Mouse (Mus musculus) cerebellum, postnatal 10 days (tissue): ENCODE data around the gene Hist1h2af.
"Not testable (repeated sequence)": the region's sequence is repeated elsewhere in the genome, so short reads cannot be mapped to it uniquely, and the experiment has no call there.

Experiments
- DNase-seq, 2 experiments: peaks; one replicate each; pipeline ENCODE4 v3.0.0; 2021; ENCODE audit warnings: mixed read lengths in 2 of 2

The Hist1h2af gene

DNA sequence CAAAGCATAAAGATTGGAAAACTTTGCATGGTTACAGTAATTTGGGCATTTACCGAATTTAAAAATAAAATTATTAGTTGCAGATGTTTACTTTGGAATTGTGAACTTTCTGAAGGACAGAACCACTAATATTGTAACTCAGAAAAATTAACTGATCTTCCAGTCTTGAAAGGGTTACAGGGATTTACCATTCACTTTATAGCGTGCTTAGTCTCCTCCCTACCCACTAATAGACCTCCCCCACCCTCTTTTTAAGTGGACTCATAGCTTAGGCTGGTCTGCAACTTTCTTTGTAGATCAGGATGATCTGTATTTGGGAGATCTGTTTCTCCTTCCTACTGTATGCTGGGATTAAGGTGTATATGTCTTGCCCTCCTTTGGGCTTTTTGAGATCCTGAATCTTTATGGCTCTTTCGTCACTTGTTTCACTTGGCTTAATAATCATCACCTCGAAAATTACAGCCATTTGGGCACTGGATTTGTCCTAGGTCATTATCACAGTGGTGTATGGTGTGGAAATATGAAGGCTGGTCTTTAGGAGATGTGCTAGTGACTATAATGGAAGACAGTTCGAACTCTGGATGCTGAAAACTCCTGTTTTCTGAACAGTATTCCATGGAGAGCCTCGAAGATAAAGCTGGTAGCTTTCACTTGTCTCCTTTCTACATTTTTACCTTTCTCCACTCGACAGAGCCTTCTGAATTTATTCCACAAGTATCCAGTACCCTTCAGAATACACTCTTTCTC lies 2.5 kb downstream of the Hist1h2af start:
- DNase-seq = no peak

DNA sequence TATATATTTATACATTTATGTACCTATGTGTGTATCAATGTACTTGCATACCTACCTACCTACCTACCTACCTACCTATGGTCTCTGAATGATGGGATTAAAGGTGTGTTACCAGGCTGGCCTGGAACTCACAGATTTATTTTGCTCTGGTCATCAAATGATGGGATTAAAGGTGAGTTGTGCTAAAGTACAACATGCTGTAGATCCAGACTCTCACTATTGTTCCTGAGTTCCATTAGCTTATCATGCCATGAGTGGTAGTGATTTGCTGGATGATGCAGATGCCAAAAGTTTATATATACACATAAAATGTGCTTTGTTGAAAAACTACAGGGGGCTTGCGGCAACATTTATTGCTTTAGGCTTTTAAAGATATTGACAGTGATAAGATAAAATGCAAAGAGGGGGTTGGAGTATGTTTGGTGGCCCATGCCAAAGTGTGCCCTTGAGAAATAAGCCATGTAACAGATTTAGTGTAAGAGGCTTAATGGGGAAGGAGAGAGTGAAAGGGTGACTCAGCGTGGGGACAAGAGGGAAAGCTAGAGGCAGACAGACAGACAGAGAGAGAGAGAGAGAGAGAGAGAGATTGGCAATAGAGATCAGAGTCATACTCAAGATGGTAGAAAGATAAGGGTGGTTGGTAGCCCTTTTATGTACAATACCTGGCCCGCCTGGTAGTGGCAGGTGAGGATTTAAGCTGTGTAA lies 3.5 kb downstream of the Hist1h2af start:
- no peak for DNase-seq

DNA sequence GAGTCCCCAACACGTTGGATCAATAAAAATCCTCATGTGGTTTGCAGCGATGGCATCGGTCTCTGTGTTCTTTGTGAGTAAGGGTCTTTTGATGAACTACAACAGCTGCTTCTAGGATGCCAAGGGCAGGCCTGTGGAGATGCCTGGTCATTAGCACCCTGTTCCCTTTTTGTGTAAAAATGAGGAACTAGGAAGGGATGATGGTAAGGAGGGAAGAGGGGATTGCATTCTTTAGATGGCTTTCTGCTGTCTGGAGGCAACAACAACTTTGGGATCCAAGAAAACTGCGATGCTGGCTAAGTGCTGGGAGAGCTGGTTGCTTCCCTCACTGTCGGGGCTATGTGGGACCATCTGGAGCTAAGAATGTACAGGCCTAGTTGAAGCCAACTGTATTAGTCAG lies 4.5 kb downstream of the Hist1h2af start:
- DNase-seq = no peak

DNA sequence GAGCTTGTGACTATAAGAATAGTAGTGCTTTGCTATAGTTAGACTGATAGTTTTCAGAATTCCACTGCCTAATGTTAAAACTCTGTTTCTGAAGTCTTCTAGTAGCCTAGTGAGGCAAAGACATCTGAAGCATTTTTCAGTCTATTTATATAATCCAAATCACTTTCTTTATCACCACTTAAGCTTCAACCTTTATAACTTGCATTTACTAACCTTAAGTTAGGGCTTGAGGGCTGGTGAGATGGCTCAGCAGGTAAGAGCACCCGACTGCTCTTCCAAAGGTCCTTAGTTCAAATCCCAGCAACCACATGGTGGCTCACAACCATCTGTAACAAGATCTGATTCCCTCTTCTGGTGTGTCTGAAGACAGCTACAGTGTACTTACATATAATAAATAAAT lies 6.1 kb downstream of the Hist1h2af start:
- not testable (repeated sequence) for DNase-seq

DNA sequence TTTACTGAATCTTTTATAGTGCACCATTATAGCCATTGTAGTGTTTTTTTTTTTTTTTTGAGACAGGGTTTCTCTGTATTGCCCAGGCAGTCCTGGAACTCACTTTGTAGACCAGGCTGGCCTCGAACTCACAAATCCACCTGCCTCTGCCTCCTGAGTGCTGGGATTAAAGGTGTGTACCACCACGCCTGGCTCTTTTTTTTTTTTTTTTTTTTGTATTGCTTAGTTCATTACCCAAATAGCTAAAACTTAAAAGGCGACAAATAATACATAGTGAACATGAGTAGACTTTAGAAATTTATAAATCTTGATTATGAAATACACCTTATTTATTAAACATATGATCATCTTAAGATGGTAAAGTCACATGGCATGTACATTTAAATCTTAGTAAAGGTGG lies 7.8 kb downstream of the Hist1h2af start:
- no peak for DNase-seq

DNA sequence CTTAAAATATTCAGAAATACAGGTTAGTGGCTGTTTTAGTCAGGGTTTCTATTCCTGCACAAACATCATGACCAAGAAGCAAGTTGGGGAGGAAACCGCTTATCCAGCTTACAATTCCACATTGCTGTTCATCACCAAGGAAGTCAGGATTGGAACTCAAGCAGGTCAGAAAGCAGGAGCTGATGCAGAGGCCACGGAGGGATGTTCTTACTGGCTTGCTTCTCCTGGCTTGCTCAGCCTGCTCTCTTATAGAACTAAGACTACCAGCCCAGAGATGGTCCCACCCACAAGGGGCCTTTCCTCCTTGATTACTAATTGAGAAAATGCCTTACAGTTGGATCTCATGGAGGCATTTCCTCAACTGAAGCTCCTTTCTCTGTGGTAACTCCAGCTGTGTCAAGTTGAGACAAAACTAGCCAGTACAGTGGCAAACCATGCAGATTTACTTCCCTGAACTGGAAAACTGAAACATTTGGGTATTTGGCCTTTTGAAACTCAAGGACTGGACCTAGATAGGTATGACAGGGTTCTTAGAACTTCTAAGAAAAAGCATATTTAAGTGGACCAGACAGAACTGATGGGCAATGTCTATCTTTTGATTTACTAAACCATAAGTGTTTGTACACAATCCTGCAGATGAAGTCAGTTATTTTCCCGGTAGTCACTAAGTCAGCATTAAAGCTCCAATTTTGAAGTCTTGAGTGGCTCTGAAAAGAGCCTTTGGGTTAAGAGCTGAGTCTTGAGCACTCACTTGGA lies 8.7 kb downstream of the Hist1h2af start:
- not testable (repeated sequence) for DNase-seq

DNA sequence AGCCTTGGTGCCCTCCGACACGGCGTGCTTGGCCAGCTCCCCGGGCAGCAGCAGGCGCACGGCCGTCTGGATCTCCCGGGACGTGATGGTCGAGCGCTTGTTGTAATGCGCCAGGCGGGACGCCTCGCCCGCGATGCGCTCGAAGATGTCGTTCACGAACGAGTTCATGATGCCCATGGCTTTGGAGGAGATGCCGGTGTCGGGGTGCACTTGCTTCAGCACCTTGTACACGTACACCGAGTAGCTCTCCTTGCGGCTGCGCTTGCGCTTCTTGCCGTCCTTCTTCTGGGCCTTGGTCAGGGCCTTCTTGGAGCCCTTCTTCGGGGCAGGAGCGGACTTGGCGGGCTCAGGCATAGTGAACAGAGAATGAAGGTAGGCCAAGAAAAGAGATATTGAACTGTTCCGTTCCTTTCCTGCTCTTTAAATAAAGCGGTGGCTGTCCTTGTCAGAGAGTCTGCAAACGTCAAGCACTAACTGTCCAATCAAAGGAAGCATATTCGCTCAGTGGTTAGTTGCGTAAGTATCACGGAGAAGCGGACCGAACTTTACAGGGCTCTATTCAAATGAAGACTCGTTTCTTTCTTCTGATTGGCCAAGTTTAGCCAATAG lies 9.4 kb downstream of the Hist1h2af start, which contains the start of gene Hist1h2bh:
TSS of gene Hist1h2bh (minus strand) at position 394 of the 609 bp plus-strand sequence.
- DNase-seq = peak; percentile 65 to 70

DNA sequence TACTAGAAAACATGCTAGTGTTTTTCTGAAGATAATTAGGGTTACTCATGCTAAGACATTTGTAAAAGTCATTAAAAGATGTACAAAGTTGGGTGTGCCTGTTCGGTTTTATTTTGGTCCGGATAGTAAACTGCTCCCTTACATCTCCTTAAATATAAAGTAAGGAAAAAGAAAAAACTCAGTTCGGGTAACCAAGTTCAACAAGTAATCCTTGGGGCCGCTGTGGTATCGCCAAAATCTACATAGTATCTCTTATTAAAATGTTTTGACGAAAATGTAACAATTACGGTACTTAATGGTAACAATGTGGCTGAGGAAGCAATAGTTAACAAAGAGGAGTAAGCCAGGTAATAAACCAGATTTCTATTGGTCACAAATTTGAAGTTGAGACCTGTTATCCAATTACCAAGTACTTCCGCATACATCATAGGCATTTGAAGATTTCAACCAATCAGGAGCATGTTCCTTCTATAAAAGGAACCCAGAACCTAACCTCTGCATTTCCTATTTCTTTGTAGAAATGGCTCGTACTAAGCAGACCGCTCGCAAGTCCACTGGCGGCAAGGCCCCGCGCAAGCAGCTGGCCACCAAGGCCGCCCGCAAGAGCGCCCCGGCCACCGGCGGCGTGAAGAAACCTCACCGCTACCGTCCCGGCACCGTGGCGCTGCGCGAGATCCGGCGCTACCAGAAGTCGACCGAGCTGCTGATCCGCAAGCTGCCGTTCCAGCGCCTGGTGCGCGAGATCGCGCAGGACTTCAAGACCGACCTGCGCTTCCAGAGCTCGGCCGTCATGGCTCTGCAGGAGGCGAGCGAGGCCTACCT lies 10.5 kb downstream of the Hist1h2af start, which contains the start of gene Hist1h3f:
TSS of gene Hist1h3f (plus strand) at position 88 of the 822 bp plus-strand sequence.
- DNase-seq = peak; percentile 77 to 86

DNA sequence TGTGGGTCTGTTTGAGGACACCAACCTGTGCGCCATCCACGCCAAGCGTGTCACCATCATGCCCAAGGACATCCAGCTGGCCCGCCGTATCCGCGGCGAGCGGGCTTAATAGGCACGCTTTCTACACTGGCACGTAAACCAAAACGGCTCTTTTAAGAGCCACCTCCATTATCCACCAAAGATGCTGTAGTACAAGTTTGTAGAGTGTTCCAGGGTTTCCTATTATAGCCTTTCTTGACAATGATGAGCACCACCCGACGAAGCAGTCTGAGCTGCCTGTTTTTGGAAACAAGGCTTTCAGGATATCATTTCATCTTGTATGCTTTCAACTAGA lies 11.0 kb downstream of the Hist1h2af start:
- peak in 1 of 2 experiments; percentile 29 for DNase-seq

DNA sequence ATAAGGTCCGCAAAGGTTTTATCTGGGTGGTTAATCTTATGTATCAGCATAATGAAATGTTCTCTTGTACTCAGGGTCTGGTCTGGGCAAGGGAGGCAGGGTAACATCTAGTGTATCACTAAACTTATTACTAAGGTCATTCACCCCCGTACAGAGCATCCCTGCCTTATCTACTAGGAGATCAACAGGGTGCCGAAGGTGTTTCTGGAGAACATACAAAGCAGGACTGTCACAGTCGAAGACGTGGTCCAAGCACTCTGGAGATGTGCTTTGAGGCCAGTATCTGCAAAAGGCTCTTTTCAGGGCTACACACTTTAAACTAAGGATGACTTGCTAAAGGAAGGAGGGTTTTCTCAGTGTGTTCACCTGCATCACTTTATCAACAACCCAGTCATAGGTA lies 13.0 kb downstream of the Hist1h2af start:
- no peak for DNase-seq

DNA sequence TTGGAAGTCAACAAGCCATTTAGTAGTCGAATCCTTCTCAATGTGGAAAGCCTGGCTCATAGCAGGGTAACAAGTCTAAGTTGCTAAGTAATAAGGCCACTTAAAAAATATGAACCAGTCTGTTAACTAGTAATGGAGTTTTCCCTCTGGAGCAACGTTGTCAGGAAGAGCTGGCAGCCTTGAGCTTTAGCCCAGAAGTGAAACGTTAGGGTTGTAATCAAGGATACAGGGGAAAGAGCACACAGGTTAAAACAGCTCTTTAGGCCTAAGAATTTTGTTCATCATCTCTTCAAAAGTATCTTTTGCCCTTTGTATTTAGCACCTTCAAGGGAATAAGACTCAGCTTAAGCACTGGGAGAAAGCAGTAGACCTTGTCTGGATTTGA lies 17.0 kb downstream of the Hist1h2af start:
- no peak for DNase-seq

DNA sequence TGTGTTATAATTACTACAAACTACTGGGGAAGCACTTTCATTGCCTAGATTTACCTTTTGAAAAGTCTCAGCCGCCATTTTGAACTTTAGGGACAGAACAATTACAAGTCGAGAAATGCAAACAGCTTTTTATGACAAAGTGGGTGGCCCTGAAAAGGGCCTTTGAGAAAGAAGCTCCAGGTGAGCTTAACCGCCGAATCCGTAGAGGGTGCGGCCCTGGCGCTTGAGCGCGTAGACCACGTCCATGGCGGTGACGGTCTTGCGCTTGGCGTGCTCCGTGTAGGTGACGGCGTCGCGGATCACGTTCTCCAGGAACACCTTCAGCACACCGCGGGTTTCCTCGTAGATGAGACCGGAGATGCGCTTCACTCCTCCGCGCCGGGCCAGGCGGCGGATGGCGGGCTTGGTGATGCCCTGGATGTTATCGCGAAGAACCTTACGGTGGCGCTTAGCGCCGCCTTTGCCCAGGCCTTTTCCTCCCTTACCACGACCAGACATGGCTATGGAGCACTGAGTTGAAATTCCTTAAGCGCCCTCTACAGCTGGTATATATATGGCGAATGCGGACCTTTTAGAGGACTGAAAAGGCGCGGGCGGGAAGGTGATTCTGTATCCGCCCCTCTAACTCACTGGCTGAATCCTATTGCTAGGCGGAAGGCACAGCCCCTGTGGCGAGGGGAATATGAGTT lies 17.6 kb downstream of the Hist1h2af start, which contains the start of gene Hist1h4f:
TSS of gene Hist1h4f (minus strand) at position 503 of the 689 bp plus-strand sequence.
- peak; percentile 93 to 94 for DNase-seq

DNA sequence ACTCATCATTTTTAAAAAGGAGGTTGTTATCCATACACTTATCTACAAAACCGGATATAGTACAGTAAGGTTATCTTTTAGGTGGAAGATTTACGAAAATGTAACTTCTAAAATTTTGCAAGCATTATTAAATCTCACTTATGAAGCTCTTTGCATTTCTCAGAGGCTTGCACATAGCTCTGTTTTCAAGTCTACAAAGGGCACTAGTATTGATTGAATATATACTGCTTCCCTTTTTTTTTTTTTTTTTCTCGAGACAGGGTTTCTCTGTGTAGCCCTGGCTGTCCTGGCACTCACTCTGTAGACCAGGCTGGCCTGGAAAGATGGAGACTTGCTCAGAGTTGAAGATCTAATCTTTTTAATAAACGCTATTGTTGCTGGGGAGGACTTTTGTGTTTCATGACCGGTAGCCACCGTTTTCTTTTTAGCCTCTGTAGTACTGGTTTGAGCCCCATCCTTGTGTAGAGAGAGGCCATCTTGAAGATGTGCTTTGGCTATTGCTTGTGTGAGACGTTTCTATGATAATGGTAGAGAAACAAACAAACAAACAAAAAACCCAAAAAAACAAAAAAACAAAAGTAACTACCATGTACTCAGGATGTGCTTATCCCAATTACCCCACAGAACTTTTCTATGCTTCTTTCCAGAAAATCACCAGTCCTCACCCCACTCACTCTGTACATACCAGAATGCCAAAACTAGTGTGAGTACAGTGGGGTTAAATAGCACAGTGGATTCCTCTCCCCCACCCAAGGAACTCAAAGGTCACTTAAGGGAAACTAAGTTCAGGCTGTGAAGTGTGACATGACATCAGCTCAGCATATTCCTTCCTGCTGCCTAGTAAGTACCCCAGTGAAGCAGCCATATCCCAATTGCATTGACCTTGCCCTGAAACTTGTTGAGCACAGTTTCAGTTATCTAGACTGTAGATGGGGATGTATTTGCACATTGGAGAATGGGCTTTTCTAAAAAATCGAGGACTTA lies 18.5 kb downstream of the Hist1h2af start:
- no peak for DNase-seq

DNA sequence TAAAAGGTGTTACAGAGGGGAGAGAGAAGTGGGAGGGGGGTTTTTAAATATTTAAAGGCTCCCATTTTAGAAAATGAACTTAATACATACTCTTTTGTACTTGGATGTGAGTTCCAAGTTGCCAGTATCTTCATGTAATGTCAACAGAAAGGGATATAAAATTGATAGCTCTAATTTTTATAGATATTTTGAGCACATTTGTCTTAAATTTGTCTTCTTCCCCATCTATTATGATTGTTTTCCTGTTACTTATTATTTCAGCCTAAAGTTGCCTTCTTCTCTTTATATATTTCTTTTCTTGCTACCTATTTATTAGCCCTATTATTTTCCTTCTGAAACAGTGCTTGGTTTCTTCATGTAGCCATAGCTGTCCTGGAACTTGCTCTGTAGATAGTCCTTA lies 19.3 kb downstream of the Hist1h2af start, which contains the start of gene Hist1h1d:
TSS of gene Hist1h1d (plus strand) at position 301 of the 400 bp plus-strand sequence.
- DNase-seq = no peak

DNA sequence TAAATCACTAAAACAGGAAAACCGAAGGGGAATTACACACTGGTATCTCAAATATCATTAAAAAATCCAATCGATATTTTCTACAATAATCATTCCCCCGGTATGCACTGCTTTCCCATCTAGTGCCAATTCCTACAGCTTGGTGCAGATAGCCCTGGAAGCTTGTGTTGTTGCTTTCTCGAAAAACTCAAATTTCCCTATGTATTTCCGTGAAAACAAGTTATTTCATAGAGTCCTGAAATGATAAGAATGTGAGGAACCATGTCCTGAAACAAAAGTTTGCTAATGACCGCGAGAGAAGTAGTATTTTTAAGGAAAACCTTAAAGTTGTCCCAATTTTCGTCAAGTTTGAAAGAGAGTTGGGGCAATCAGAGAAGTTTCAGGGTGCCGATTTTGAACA lies 20.7 kb downstream of the Hist1h2af start:
- peak in 1 of 2 experiments; percentile 14 for DNase-seq

DNA sequence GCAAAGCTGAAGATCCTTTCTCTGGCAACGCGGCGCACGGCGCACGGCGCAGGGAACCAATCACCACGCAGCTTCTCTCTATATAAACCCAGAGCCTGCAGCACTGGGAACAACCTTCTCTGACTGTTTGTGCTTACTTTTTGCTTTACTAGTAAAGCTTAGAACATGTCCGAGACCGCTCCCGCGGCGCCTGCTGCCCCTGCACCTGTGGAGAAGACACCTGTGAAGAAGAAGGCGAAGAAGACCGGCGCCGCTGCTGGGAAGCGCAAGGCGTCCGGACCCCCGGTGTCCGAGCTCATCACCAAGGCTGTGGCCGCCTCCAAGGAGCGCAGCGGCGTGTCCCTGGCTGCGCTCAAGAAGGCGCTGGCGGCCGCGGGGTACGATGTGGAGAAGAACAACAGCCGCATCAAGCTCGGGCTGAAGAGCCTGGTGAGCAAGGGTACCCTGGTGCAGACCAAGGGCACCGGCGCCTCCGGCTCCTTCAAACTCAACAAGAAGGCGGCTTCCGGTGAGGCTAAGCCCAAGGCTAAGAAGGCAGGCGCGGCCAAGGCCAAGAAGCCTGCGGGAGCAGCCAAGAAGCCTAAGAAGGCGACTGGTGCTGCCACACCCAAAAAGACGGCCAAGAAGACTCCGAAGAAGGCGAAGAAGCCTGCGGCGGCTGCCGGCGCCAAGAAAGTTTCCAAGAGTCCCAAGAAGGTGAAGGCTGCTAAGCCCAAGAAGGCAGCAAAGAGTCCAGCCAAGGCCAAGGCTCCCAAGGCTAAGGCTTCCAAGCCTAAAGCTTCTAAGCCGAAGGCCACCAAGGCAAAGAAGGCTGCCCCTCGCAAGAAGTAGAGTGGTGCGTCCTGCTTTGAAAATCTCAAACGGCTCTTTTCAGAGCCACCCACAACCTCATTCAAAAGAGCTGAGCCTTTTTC lies 21.5 kb downstream of the Hist1h2af start:
- peak; percentile 75 to 78 for DNase-seq

DNA sequence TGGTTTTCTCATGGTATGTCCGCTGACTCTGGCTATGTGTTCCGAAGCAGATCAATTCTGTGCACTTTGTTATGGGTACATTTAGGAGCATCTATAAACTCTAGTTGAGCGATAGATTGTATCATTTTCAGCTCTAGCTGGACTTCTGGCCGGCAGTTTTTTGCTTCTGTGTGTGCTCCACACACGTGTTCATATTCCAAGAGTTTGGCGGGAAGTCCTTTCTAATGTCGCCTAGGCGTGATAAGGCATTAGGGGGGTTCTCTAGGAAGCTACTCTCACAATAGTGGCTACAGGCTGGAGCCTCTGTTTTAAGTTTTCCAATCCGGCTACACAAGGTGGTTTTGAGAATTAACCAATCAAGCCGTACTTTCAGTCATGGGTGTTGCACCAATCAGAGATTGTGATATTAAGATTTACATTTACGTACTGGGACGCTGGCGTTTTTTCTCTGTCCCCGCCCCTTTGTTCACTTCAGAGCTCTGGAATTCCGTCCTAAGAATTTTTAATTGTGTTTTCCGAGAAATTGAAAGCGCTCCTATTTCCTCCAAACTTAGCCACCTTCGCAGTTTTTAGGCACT lies 22.2 kb downstream of the Hist1h2af start:
- peak; percentile 78 to 83 for DNase-seq

DNA sequence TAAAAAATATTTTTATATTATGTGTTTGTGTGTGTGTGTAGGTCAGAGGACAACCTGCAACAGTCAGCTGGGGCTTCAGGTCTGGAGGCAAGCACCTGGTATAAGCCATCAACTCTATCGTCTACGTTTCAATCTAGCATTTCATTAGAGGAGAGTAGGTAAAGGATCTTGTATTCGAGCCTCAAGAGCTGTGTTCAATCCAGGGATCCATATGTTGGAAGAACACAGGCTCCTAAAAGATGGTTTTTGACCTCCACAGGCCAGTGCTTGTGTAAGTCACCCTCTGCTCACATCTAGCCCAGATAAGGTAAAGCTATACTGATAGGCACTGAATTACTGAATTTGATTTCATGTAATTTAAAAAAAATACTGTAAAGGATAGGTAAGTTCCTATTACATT lies 23.2 kb downstream of the Hist1h2af start:
- DNase-seq = no peak
